11 mouse cellular contexts compared by ENCODE assay signal in the genomic region with DNA sequence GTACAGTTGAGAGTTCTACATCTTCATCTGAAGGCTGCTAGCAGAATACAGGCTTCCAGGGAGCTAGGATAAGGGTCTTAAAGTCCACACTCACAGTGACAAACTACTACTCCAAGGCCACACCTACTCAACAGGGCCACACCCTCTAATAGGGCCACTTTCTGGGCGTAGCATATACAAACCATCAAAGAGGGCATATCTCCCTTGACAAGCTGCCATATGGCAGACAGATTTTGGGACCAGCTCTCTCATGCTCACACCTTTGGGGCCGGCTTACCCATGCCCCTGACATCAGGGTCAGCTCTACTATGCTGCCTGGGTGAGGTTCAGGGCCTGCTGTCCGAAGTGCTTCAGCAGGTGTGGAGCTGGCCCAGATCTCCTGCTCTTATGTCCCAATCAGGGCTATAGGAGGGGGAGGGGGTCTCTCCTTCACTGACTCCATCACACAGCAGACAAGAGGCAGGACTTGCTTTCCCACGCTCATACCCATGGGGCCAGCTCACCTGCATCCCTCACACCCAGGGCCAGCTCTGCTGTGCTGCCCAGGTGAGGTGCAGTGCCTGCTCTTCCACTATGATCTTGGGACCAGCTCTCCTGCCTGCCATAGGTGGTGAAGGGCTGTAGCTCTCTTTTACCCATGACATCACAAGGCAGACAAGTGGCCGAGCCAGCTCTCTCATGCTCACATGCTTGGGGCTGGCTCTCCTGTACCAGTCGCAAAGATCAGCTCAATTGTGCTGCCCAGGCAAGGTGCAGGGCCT. TPM values are rescaled to one million over a fixed set of nuclear protein-coding genes. Genes with fewer than 3 reads are reported as not detected.
DNase-seq lines count a peak whose midpoint lies in the region; ATAC-seq lines count a peak whose summit lies in the region.
"Had no signal": no experiment of that assay in that cellular context is flagged by ENCODE, and none has a peak within 500 bp of the region (broad histone marks: within the 10 kb centered on the region; RNA-seq: fewer than 3 reads in every experiment).

No protein-coding gene starts in this region.

- H3K9me3 ChIP-seq in lung, embryonic 15.5 days: no peaks in the 10 kb centered on the region
- no peaks in the 10 kb centered on the region for H3K9me3 ChIP-seq in intestine, embryonic 15.5 days
- H3K9me3 ChIP-seq: embryonic facial prominence, embryonic 13.5 days had no signal

- H3K4me2 ChIP-seq in lung, embryonic 15.5 days: no peak overlapping the region
- no peak overlapping the region for H3K4me2 ChIP-seq in intestine, embryonic 15.5 days (replicated peaks)
- H3K4me2 ChIP-seq: embryonic facial prominence, embryonic 13.5 days had no signal

- intact Hi-C loops in heart, postnatal 14 days (cut with DNase I): no loop called here

- 0 out of 2 replicates have a peak, but pooled peaks cover 3% of the 10 kb centered on the region for H3K4me1 ChIP-seq in lung, embryonic 15.5 days
- 0 out of 2 replicates have a peak, but pooled peaks cover 7% of the 10 kb centered on the region for H3K4me1 ChIP-seq in intestine, embryonic 15.5 days (replicated peaks)
- H3K4me1 ChIP-seq: embryonic facial prominence, embryonic 13.5 days had no signal

- no peak overlapping the region for H3K4me3 ChIP-seq in lung, embryonic 15.5 days
- no peak overlapping the region for H3K4me3 ChIP-seq in intestine, embryonic 15.5 days (replicated peaks)
- H3K4me3 ChIP-seq: embryonic facial prominence, embryonic 13.5 days had no signal

- no peaks in the 10 kb centered on the region for H3K27me3 ChIP-seq in lung, embryonic 15.5 days
- H3K27me3 ChIP-seq in intestine, embryonic 15.5 days (replicated peaks): no peaks in the 10 kb centered on the region
- H3K27me3 ChIP-seq: embryonic facial prominence, embryonic 13.5 days had no signal

- peak; percentile 40 for DNase-seq in heart, adult 11 months
- DNase-seq in heart, postnatal 14 days: no peak
- DNase-seq in lung, adult 18-20 months: no peak
- no peak for DNase-seq in embryo, embryonic 10.5 days (ENCODE audit: low spot score)
- DNase-seq in thymus, postnatal 36 days: no peak
- DNase-seq: adrenal gland, adult 8-10 months; cerebellum, adult 8-10 months had no signal

- H3K36me3 ChIP-seq in lung, embryonic 15.5 days: no peaks in the 10 kb centered on the region
- no peaks in the 10 kb centered on the region for H3K36me3 ChIP-seq in intestine, embryonic 15.5 days
- H3K36me3 ChIP-seq: embryonic facial prominence, embryonic 13.5 days had no signal

- peak; percentile 65 for ATAC-seq in lung, embryonic 15.5 days (ENCODE audit: borderline replicate concordance, extremely low read depth, low FRiP score, low TSS enrichment)
- ATAC-seq in intestine, embryonic 15.5 days: peak; percentile 92
- ATAC-seq in megakaryocyte-erythroid progenitor cell, adult 5-6 weeks (replicated peaks; ENCODE audit: low FRiP score, low TSS enrichment, poor library complexity, severe bottlenecking): peak; percentile 93

- no peak overlapping the region for H3K27ac ChIP-seq in lung, embryonic 15.5 days
- H3K27ac ChIP-seq in intestine, embryonic 15.5 days: 0 out of 2 replicates have a peak overlapping the region, but pooled peaks have one; percentile 22
- H3K27ac ChIP-seq: embryonic facial prominence, embryonic 13.5 days had no signal

- 71% methylated on average over 6 of the region's 6 CpGs for WGBS in lung, embryonic 15.5 days
- 78% methylated on average over 6 of the region's 6 CpGs for WGBS in intestine, embryonic 15.5 days

- no peak overlapping the region for H3K9ac ChIP-seq in lung, embryonic 15.5 days
- H3K9ac ChIP-seq in intestine, embryonic 15.5 days: no peak overlapping the region
- H3K9ac ChIP-seq: embryonic facial prominence, embryonic 13.5 days had no signal

RNA-seq across cellular contexts. Expression of a gene that starts 32.6 kb away (rescaled TPM):
- 10 to 100 TPM; 39.5 to 46.6 TPM for total RNA-seq in heart, postnatal 14 days (2021)
- 33.9 and 35.3 TPM in 2 replicates for polyA plus RNA-seq in lung, embryonic 15.5 days (2015; fragmentation: Nextera tagmentation; extraction: Ambion mirVana)
- polyA plus RNA-seq in intestine, embryonic 15.5 days (2015; fragmentation: Nextera tagmentation; extraction: Ambion mirVana): 31.3 and 35.3 TPM in 2 replicates
- total RNA-seq in megakaryocyte-erythroid progenitor cell, adult 5-6 weeks (2014; fragmentation: Nextera tagmentation): 48.1 and 51.8 TPM in 2 replicates
- total RNA-seq in megakaryocyte-erythroid progenitor cell, adult 5-6 weeks (2017): 47.0 and 51.0 TPM in 2 replicates
